Mouse (Mus musculus): ENCODE results near the gene Tcap. TPM values are rescaled to one million over a fixed set of nuclear protein-coding genes. Genes with fewer than 3 reads are reported as not detected.

Tcap gene
- polyA plus RNA-seq, 1 experiment from 2014 or later: 1.7 TPM

DNA sequence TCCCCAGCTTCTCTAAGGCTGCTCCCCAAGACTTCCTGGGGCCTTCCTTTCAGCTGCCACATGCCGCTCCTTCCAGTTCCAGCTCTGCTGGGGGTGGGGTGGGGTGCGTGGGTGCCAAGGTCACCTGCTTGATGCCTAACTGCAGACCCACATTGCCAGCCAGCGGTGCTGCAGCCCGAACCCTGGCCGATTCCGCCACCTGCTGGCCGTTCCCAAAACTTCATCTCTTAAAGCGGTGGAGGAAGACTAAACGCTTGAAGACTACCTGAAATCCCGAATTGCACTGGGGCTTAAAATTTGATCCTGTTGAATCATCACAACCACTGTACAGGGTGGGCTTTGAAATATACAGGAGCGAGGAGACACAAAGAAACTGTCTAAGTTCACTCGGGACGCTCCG is 38.4 kb upstream of the Tcap start:
- no peak overlapping the region for H3K27ac ChIP-seq
- no peaks in the 10 kb centered on the region for H3K9me3 ChIP-seq
- WGBS: 4% methylated on average over 14 of the region's 14 CpGs
- peaks cover 84% of the 10 kb centered on the region for H3K27me3 ChIP-seq
- H3K9ac ChIP-seq: no peak overlapping the region
- H3K4me3 ChIP-seq: peak overlapping the region; percentile 9; the same call in 1 of the 2 replicates
- H3K4me1 ChIP-seq: peaks cover 22% of the 10 kb centered on the region
- peak overlapping the region; percentile 30 for H3K4me2 ChIP-seq (replicated peaks)
- no peaks in the 10 kb centered on the region for H3K36me3 ChIP-seq
- ATAC-seq (ENCODE audit: insufficient number of reproducible peaks, insufficient read depth, low FRiP score, low TSS enrichment): no peak

DNA sequence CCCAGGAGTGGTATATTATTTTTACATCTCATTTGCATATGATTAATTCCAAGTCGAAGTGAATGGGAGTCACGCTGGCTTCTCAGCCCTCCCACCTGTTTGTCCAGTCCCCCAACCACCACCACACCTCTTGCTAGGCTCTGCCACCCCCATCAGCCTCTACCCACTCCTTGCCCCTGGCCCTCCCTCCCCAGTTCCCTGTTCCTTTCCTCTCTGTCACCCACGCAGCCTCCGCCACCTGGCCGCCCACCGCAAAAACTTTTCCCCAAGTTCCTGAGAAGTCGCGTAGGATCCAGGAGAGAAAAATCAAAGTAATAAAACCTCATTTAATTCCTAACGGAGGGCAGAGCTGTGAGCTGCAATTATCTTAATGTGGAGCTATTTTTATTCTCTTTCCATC is 37.4 kb upstream of the Tcap start:
- 11% methylated on average over 9 of the region's 9 CpGs for WGBS
- ATAC-seq (ENCODE audit: insufficient number of reproducible peaks, insufficient read depth, low FRiP score, low TSS enrichment): no peak
- H3K36me3 ChIP-seq: no peaks in the 10 kb centered on the region
- H3K9ac ChIP-seq: no peak overlapping the region
- no peaks in the 10 kb centered on the region for H3K9me3 ChIP-seq
- no peak overlapping the region for H3K4me3 ChIP-seq
- H3K4me1 ChIP-seq: peaks cover 22% of the 10 kb centered on the region
- no peak overlapping the region for H3K27ac ChIP-seq
- H3K27me3 ChIP-seq: peaks cover 86% of the 10 kb centered on the region
- H3K4me2 ChIP-seq (replicated peaks): no peak overlapping the region

DNA sequence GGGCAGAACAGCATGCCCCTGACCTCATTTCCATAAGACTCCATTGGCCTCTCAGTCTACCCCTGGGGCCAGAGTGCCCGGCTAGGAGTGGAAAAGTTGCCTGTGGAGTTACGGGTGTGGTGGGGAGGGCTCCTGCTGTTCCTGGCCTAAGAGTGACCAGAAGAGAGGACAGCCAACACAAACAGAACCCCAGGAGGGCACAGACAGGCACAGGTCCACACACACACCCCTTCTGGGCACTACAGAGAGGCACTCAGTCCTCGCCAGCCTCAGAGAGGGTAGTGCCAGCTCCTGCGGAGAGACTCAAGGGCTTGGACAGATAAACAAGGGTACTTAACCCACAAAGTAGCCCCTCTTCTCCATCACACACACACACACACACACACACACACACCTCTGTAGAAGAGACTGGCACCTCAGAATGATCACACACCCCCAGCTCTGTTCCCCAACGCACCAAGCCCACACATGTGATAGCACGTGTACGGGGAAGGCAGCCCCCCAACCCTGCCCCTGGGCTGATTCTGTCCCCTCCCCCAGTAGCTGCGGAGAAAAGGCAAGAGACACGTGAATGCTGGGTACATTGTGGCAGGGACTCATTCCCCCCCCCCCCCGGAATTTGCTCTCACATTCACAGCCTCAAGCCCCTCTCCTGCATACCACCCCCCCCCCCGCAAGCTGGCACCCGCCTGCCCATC is 36.1 kb upstream of the Tcap start:
- H3K9me3 ChIP-seq: no peaks in the 10 kb centered on the region
- peaks cover 15% of the 10 kb centered on the region for H3K4me1 ChIP-seq
- no peaks in the 10 kb centered on the region for H3K36me3 ChIP-seq
- H3K4me3 ChIP-seq: no peak overlapping the region
- H3K4me2 ChIP-seq (replicated peaks): peak overlapping the region; percentile 72; the same call in 1 of the 2 replicates
- ATAC-seq (ENCODE audit: insufficient number of reproducible peaks, insufficient read depth, low FRiP score, low TSS enrichment): no peak
- no peak overlapping the region; the same call in 1 of the 2 replicates for H3K9ac ChIP-seq
- WGBS: 6% methylated on average over 10 of the region's 12 CpGs
- peaks cover 86% of the 10 kb centered on the region for H3K27me3 ChIP-seq
- no peak overlapping the region for H3K27ac ChIP-seq

- H3K36me3 ChIP-seq: no peaks in the 10 kb centered on the region
- H3K9ac ChIP-seq: peak within 1 kb of the TSS; percentile 53
- under 1% methylated on average over 55 of the region's 55 CpGs for WGBS
- H3K27ac ChIP-seq: no peak within 1 kb of the TSS
- H3K4me1 ChIP-seq: peaks cover 15% of the 10 kb centered on the region
- H3K27me3 ChIP-seq: peaks cover 94% of the 10 kb centered on the region
- no peaks in the 10 kb centered on the region for H3K9me3 ChIP-seq
- H3K4me3 ChIP-seq: peak within 1 kb of the TSS; percentile 44
- H3K4me2 ChIP-seq (replicated peaks): peak within 1 kb of the TSS; percentile 72
- no peak for ATAC-seq (ENCODE audit: insufficient number of reproducible peaks, insufficient read depth, low FRiP score, low TSS enrichment)
Measured at GRCm38 (mm10) chr11:98348083-98348961, 35.3 kb upstream of the Tcap start, which contains the start of gene Ppp1r1b. TSS of gene Ppp1r1b (plus strand) at chr11:98348404.

DNA sequence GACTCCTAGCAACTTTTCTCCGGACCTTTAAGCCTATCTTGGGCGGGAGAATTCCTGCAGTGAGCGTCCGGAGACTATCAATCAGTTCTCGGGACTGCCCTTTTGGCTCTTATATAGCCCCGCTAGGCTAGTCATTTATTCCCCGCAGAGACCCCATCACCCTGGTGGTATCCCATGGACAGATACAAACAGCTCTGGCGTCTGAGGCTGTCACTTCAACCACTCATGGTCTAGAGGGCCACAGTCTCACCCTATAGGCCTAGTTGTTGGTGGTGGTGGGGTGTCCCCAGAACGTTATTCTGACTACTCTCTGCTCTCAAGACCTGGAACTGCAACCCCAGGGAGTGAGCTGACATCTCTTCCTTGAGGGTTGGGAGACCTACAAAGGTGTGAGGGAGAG is 34.3 kb upstream of the Tcap start:
- H3K9ac ChIP-seq: no peak overlapping the region
- H3K27me3 ChIP-seq: peaks cover 96% of the 10 kb centered on the region
- 3% methylated on average over 9 of the region's 9 CpGs for WGBS
- no peaks in the 10 kb centered on the region for H3K36me3 ChIP-seq
- H3K4me1 ChIP-seq: peaks cover 15% of the 10 kb centered on the region
- no peaks in the 10 kb centered on the region for H3K9me3 ChIP-seq
- ATAC-seq (ENCODE audit: insufficient number of reproducible peaks, insufficient read depth, low FRiP score, low TSS enrichment): no peak
- peak overlapping the region; percentile 72 for H3K4me2 ChIP-seq (replicated peaks)
- peak overlapping the region; percentile 44 for H3K4me3 ChIP-seq
- no peak overlapping the region for H3K27ac ChIP-seq

DNA sequence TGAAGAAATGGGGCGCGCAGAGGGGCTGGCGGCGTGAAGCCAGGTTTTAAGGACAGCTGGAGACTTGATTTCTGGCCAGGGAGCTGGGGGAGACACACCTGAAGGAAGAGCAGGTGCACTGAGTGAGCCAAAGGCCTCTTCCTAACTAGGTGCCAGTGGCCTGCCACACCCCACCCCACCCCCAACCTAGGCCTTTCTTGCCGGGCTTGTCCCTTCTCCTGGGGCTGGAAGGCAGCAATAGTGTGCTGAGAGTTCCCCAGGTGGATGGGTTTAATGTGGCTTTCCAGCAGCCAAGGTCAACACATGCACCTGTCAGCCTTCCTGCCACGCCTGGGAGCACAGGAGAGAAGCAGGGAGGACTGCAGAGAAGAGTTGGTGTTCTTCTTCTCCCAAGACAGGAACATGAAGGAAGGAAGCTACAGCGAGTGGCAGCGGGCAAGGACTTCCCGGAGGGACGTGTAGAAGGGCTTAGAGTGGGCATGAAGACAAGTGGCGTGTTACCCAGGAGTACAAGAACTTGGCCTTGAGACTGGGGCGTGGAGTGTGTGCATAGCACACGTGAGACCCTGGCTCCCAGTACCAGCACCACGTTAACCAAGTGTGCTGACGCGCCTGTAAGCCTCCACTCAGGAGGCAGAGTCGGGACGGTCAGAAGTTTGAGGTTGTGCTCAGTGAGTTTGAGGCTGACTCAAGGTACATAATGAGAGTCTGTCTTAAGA is 31.2 kb upstream of the Tcap start:
- Histone ChIP-seq H3K4me2 (replicated peaks) (no peak overlapping the region), H3K9me3 (no peaks in the 10 kb centered on the region), H3K36me3 (no peaks in the 10 kb centered on the region), H3K9ac (no peak overlapping the region), H3K27me3 (peaks cover 74% of the 10 kb centered on the region), H3K27ac (no peak overlapping the region), H3K4me3 (no peak overlapping the region), H3K4me1 (peaks cover 27% of the 10 kb centered on the region)
- WGBS: 79% methylated on average over 18 of the region's 18 CpGs
- ATAC-seq (ENCODE audit: insufficient number of reproducible peaks, insufficient read depth, low FRiP score, low TSS enrichment): no peak

DNA sequence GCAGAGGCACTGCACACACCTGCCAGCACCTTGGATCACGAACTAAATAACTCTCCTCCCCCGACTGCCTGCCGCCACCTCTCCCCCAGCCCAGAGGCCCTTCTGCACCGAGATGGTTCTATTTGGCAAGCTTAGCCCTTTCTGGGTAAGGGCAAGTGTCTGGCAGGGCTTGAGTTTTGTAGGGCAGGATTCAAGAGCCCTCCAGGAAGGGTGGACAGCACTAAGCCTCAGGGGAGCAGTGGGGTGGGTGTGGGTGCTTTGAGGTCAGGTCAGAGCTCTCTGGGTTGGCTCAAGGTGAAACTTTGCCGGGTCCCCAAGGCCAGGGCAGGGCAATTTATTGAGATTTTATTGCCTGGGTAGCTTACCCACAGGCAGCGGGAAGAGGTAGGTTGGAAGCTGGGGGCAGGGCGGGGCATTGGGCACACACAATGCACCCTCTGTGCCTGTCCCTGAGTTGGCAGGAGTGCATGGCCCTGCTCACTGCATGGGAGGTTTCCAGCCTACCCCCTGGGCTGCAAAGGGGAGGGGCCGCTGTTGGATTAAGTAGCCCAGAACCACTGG is 29.9 kb upstream of the Tcap start:
- Histone ChIP-seq H3K4me3 (no peak overlapping the region), H3K9ac (no peak overlapping the region), H3K27me3 (peaks cover 61% of the 10 kb centered on the region), H3K9me3 (no peaks in the 10 kb centered on the region), H3K36me3 (no peaks in the 10 kb centered on the region), H3K4me1 (peaks cover 20% of the 10 kb centered on the region), H3K27ac (no peak overlapping the region), H3K4me2 (replicated peaks) (no peak overlapping the region)
- ATAC-seq (ENCODE audit: insufficient number of reproducible peaks, insufficient read depth, low FRiP score, low TSS enrichment): no peak
- WGBS: 34% methylated on average over 8 of the region's 8 CpGs

- Histone ChIP-seq H3K4me3 (no peak overlapping the region), H3K27me3 (peaks cover 54% of the 10 kb centered on the region), H3K27ac (no peak overlapping the region), H3K9ac (no peak overlapping the region), H3K9me3 (no peaks in the 10 kb centered on the region), H3K4me2 (replicated peaks) (no peak overlapping the region), H3K36me3 (no peaks in the 10 kb centered on the region), H3K4me1 (peaks cover 22% of the 10 kb centered on the region)
- no peak for ATAC-seq (ENCODE audit: insufficient number of reproducible peaks, insufficient read depth, low FRiP score, low TSS enrichment)
- WGBS: 53% methylated on average over 14 of the region's 14 CpGs
Measured at GRCm38 (mm10) chr11:98354445-98354844, 29.2 kb upstream of the Tcap start.

- WGBS: 9% methylated on average over 6 of the region's 6 CpGs
- no peaks in the 10 kb centered on the region for H3K36me3 ChIP-seq
- H3K9me3 ChIP-seq: no peaks in the 10 kb centered on the region
- no peak overlapping the region for H3K4me2 ChIP-seq (replicated peaks)
- ATAC-seq (ENCODE audit: insufficient number of reproducible peaks, insufficient read depth, low FRiP score, low TSS enrichment): no peak
- H3K4me3 ChIP-seq: no peak overlapping the region
- no peak overlapping the region for H3K27ac ChIP-seq
- H3K9ac ChIP-seq: no peak overlapping the region
- H3K4me1 ChIP-seq: peaks cover 32% of the 10 kb centered on the region
- H3K27me3 ChIP-seq: peaks cover 41% of the 10 kb centered on the region
Measured at GRCm38 (mm10) chr11:98355732-98356299, 27.8 kb upstream of the Tcap start.

DNA sequence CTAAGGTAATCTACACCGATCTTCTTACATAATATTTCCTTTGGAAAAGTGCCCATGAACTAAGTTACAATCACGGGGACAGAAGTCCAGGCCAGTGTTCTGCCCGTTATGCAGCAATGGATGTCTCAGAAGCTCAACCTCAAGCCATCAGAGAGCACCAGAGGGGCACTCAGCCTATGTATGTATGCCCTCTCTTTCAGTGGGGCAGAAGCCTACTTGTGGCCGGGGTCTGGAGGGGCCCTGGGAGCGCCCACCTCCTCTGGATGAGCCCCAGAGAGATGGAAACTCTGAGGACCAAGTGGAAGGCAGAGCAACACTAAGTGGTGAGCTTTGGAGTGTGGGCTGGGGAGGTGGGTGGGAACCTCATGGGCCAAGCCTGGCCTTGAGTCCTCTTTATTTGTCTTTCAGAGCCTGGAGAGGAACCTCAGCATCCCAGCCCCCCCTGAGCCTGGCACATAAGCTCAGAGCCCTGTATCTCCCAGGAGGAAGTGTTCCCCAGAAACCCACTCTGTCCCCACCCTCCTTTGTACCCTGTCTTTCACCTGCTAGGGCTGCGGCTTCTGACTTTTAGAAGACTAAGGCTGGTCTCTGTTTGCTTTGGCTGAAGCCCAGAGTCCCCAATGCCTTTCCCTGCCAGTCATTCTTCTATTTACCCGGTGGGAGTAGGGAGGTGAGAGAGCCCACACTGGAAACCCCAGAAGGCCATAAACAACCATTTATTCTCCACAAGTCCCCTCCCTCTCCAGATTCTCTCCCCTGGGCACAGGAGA is 26.8 kb upstream of the Tcap start:
- Histone ChIP-seq H3K27ac (no peak overlapping the region), H3K36me3 (peaks cover 6% of the 10 kb centered on the region; the same call in 1 of the 2 replicates), H3K27me3 (peaks cover 31% of the 10 kb centered on the region), H3K4me3 (no peak overlapping the region), H3K9me3 (no peaks in the 10 kb centered on the region), H3K9ac (no peak overlapping the region), H3K4me1 (peaks cover 42% of the 10 kb centered on the region), H3K4me2 (replicated peaks) (no peak overlapping the region)
- ATAC-seq (ENCODE audit: insufficient number of reproducible peaks, insufficient read depth, low FRiP score, low TSS enrichment): no peak
- WGBS: 79% methylated on average over 7 of the region's 7 CpGs

All from embryonic facial prominence, embryonic 12.5 days (tissue).